Mouse (Mus musculus) MEL (cell line): ENCODE results near the gene Aplp2.

Source experiments
- BHLHE40 ChIP-seq: IDR thresholded peaks from 2 replicates; pipeline ENCODE4 v1.6.1; 2012; ENCODE audit warnings: low read depth, mild to moderate bottlenecking, inconsistent platforms, low read length, improper control_type of control experiment, borderline replicate concordance
- CTCF ChIP-seq, 3 experiments: IDR thresholded peaks in 2 of 3; conservative IDR thresholded peaks in 1 of 3; 2 replicates each; pipeline ENCODE4 v1.5.1; 2011 to 2012; ENCODE audit warnings: low read length in 3 of 3, low read depth in 2 of 3, mild to moderate bottlenecking in 2 of 3, improper control_type of control experiment in 1 of 3, inconsistent platforms in 1 of 3, mixed read lengths in 1 of 3, moderate library complexity in 1 of 3; ENCODE audit not compliant: control insufficient read depth in 1 of 3, insufficient read depth in 1 of 3, poor library complexity in 1 of 3, severe bottlenecking in 1 of 3
- ELF1 ChIP-seq: IDR thresholded peaks from 2 replicates; pipeline ENCODE4 v1.6.1; 2014; ENCODE audit warnings: low read depth, mild to moderate bottlenecking, inconsistent platforms, low read length, improper control_type of control experiment, moderate library complexity
- HCFC1 ChIP-seq: IDR thresholded peaks from 2 replicates; pipeline ENCODE4 v1.6.1; 2012; ENCODE audit warnings: low read depth, mild to moderate bottlenecking, inconsistent platforms, low read length, improper control_type of control experiment, moderate library complexity
- KAT2A ChIP-seq: conservative IDR thresholded peaks from 2 replicates; pipeline ENCODE4 v1.6.1; 2012; ENCODE audit warnings: low read depth, low read length, improper control_type of control experiment, inconsistent platforms
- MAFK ChIP-seq: IDR thresholded peaks from 2 replicates; pipeline ENCODE4 v1.6.1; 2011; ENCODE audit warnings: low read depth, mild to moderate bottlenecking, low read length, improper control_type of control experiment, borderline replicate concordance
- MAX ChIP-seq: IDR thresholded peaks from 2 replicates; pipeline ENCODE4 v1.6.1; 2011; ENCODE audit warnings: low read length, improper control_type of control experiment
- MYC ChIP-seq: IDR thresholded peaks from 2 replicates; pipeline ENCODE4 v1.6.1; 2011; ENCODE audit warnings: low read depth, mild to moderate bottlenecking, low read length, improper control_type of control experiment, moderate library complexity
- NRF1 ChIP-seq: IDR thresholded peaks from 2 replicates; pipeline ENCODE4 v1.6.1; 2014; ENCODE audit warnings: low read depth, mild to moderate bottlenecking, inconsistent platforms, low read length, improper control_type of control experiment, moderate library complexity; ENCODE audit not compliant: poor library complexity, insufficient read depth, severe bottlenecking
- POLR2A ChIP-seq, 2 experiments: IDR thresholded peaks; 2 replicates each; pipeline ENCODE4 v1.6.1; 2011 to 2012; ENCODE audit warnings: low read length in 2 of 2, mild to moderate bottlenecking in 2 of 2, control low read depth in 1 of 2, improper control_type of control experiment in 1 of 2, low read depth in 1 of 2, moderate library complexity in 1 of 2; ENCODE audit not compliant: control insufficient read depth in 1 of 2, insufficient read depth in 1 of 2, poor library complexity in 1 of 2
- POLR2AphosphoS5 ChIP-seq: IDR thresholded peaks from 2 replicates; pipeline ENCODE4 v1.6.1; 2012; ENCODE audit warnings: low read depth, borderline replicate concordance, mild to moderate bottlenecking, inconsistent platforms, low read length, moderate library complexity, mixed read lengths
- SIN3A ChIP-seq: IDR thresholded peaks from 2 replicates; pipeline ENCODE4 v1.6.1; 2012; ENCODE audit warnings: low read length, improper control_type of control experiment, inconsistent platforms
- TBP ChIP-seq: IDR thresholded peaks from 2 replicates; pipeline ENCODE4 v1.8.0; 2011; ENCODE audit warnings: low read depth, low read length, improper control_type of control experiment
- TCF12 ChIP-seq: IDR thresholded peaks from 2 replicates; pipeline ENCODE4 v1.6.1; 2014; ENCODE audit warnings: low read depth, mild to moderate bottlenecking, inconsistent platforms, low read length, improper control_type of control experiment, moderate library complexity

DNA sequence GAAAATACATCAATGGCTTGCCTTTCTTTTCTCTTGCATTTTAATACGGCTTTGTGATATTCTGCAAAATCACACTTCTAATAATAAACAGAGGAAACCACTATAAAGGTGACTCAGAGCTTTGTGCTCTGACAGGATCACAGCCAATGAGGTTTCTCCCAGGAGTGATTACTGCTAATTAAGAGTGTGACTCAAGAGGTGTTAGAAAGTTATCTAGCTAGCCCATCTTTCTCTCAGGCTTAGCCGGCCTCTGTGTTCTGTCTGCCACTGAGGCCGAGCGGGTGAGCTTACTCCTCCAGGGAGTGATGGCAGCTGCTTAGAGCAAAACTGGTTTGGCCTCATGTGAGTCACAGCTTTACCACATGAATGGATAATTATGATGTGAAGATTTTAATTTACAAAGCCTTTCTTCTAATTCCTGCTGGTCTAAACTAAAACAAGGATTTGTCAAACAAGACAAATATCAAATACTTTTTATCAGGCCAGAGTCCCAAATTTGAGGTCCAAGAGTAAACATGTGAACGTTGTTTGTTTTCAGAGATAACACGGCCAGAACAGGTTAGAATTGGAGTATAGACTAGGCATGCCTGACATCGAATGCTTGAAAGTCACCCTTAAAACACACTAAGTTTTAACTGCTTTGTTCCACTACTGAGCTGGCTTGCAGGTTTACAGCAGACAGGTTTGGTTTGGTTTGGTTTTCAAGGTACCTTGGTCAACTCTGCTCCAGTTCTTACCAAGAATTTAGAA, 6.2 kb upstream of the Aplp2 start:
- no peak for TF ChIP-seq POLR2AphosphoS5
- no peak for TF ChIP-seq POLR2A (IDR thresholded peaks at IDR 0.05; ENCODE audit: control insufficient read depth in 1 of 2, insufficient read depth in 1 of 2, low read depth in 1 of 2, low read length in 2 of 2, poor library complexity in 1 of 2)
- TF ChIP-seq CTCF (IDR thresholded peaks at IDR 0.05 in 2 of 3, conservative IDR thresholded peaks at IDR 0.05 in 1 of 3; ENCODE audit: control insufficient read depth in 1 of 3, insufficient read depth in 1 of 3, low read depth in 2 of 3, low read length in 3 of 3, poor library complexity in 1 of 3, severe bottlenecking in 1 of 3): no peak
- TF ChIP-seq MAX: no peak; the same call in 1 of the 2 replicates
- TF ChIP-seq ELF1: no peak
- peak; percentile 46; the same call in 1 of the 2 replicates for TF ChIP-seq BHLHE40
- TF ChIP-seq TCF12: no peak
- TF ChIP-seq TBP: 0 out of 2 replicates have a peak, but pooled peaks have one; percentile 19
- TF ChIP-seq NRF1: no peak
- no peak for TF ChIP-seq SIN3A
- TF ChIP-seq MYC: 0 out of 2 replicates have a peak, but pooled peaks have one; percentile 9
- TF ChIP-seq HCFC1: no peak
- TF ChIP-seq MAFK: no peak
- TF ChIP-seq KAT2A: no peak
